In genomic region chr7:44446070-44446855, GRCm38 (mm10) we compare ENCODE assay signal across 13 mouse cellular contexts. TPM values are rescaled to one million over a fixed set of nuclear protein-coding genes. Genes with fewer than 3 reads are reported as not detected.
DNase-seq lines count a peak whose midpoint lies in the region; ATAC-seq and TF ChIP-seq lines count a peak whose summit lies in the region.
"Had no signal": no experiment of that assay in that cellular context is flagged by ENCODE, and none has a peak within 500 bp of the region (broad histone marks: within the 10 kb centered on the region; RNA-seq: fewer than 3 reads in every experiment).

No protein-coding gene starts in this region.

- ATAC-seq in midbrain, embryonic 16.5 days = no peak

- DNase-seq in gastrocnemius, adult 2 months = no peak
- DNase-seq in gastrocnemius, postnatal 36 days = no peak
- no peak for DNase-seq in layer of hippocampus, adult 2 months (ENCODE audit: low spot score in 2 of 2)
- no peak for DNase-seq in layer of hippocampus, postnatal 25 days (ENCODE audit: extremely low spot score in 1 of 2, low spot score in 1 of 2)
- peak; percentile 71 to 78 for DNase-seq in cerebellum, postnatal 36 days
- no peak for DNase-seq in adrenal gland, adult 2 months
- DNase-seq in limb, embryonic 10.5 days (ENCODE audit: low spot score) = no peak
- DNase-seq: kidney, postnatal 4 days had no signal

- H3K27me3 ChIP-seq in midbrain, embryonic 16.5 days (ENCODE audit: control insufficient read depth, insufficient read depth, low read depth, low read length) = no peaks in the 10 kb centered on the region
- H3K27me3 ChIP-seq in limb, embryonic 10.5 days (ENCODE audit: low read depth, poor library complexity, severe bottlenecking) = peaks cover 88% of the 10 kb centered on the region

- H3K4me2 ChIP-seq in midbrain, embryonic 16.5 days (ENCODE audit: low read length) = peak overlapping the region; percentile 99
- H3K4me2 ChIP-seq: limb, embryonic 13.5 days; stomach, embryonic 15.5 days had no signal

- peaks cover 38% of the 10 kb centered on the region for H3K36me3 ChIP-seq in midbrain, embryonic 16.5 days (ENCODE audit: control insufficient read depth, insufficient read depth, low read length)
- no peaks in the 10 kb centered on the region for H3K36me3 ChIP-seq in limb, embryonic 10.5 days
- H3K36me3 ChIP-seq: limb, embryonic 13.5 days; stomach, embryonic 15.5 days had no signal

- no peaks in the 10 kb centered on the region for H3K9me3 ChIP-seq in midbrain, embryonic 16.5 days (replicated peaks; ENCODE audit: control insufficient read depth, low read length, poor library complexity, severe bottlenecking)
- no peaks in the 10 kb centered on the region for H3K9me3 ChIP-seq in limb, embryonic 10.5 days (replicated peaks)
- H3K9me3 ChIP-seq: limb, embryonic 13.5 days; megakaryocyte, embryonic 14.5 days; stomach, embryonic 15.5 days had no signal

- peak; percentile 30; the same call in 1 of the 2 replicates for TF ChIP-seq CTCF in gastrocnemius, adult 2 months (IDR thresholded peaks at IDR 0.05)
- peak; percentile 36 for TF ChIP-seq CTCF in layer of hippocampus, adult 2 months (conservative IDR thresholded peaks at IDR 0.05)

- 38% methylated on average over 12 of the region's 12 CpGs for WGBS in midbrain, embryonic 16.5 days
- WGBS in limb, embryonic 10.5 days = 49% methylated on average over 12 of the region's 12 CpGs

- H3K4me1 ChIP-seq in midbrain, embryonic 16.5 days (ENCODE audit: control insufficient read depth, insufficient read depth, low read length) = peaks cover 61% of the 10 kb centered on the region
- H3K4me1 ChIP-seq in limb, embryonic 10.5 days = peaks cover 35% of the 10 kb centered on the region
- H3K4me1 ChIP-seq: stomach, embryonic 15.5 days had no signal

- H3K27ac ChIP-seq in gastrocnemius, adult 2 months = no peak overlapping the region
- H3K27ac ChIP-seq in layer of hippocampus, adult 2 months = peak overlapping the region; percentile 99
- H3K27ac ChIP-seq in midbrain, embryonic 16.5 days (ENCODE audit: low read length) = no peak overlapping the region; the same call in 1 of the 2 replicates
- no peak overlapping the region for H3K27ac ChIP-seq in limb, embryonic 10.5 days
- H3K27ac ChIP-seq: limb, embryonic 13.5 days; stomach, embryonic 15.5 days had no signal

- H3K9ac ChIP-seq in midbrain, embryonic 16.5 days (ENCODE audit: low read depth, low read length) = peak overlapping the region; percentile 12; the same call in 1 of the 2 replicates
- H3K9ac ChIP-seq: limb, embryonic 13.5 days; stomach, embryonic 15.5 days had no signal

- intact Hi-C loops in gastrocnemius, adult 2 months (cut with DNase I) = no loop called here
- intact Hi-C loops in gastrocnemius, postnatal 36 days (cut with DNase I) = no loop called here

- no peak overlapping the region for H3K4me3 ChIP-seq in gastrocnemius, adult 2 months
- H3K4me3 ChIP-seq in layer of hippocampus, adult 2 months = peak overlapping the region; percentile 12
- H3K4me3 ChIP-seq in midbrain, embryonic 16.5 days (ENCODE audit: low read depth, low read length) = no peak overlapping the region
- H3K4me3 ChIP-seq in limb, embryonic 10.5 days = no peak overlapping the region
- H3K4me3 ChIP-seq: limb, embryonic 13.5 days; megakaryocyte, embryonic 14.5 days; stomach, embryonic 15.5 days had no signal

RNA-seq across cellular contexts. Expression of gene Lrrc4b, which starts 17.4 kb away (rescaled TPM):
- not detected for total RNA-seq in gastrocnemius, adult 2 months (2021)
- total RNA-seq in gastrocnemius, postnatal 36 days (2021) = under 1 TPM in 1 of 2 experiments, not detected in 1; 0.20 TPM
- total RNA-seq in layer of hippocampus, adult 2 months (2021) = 100 to 1,000 TPM; 318 to 334 TPM
- 100 to 1,000 TPM; 322 to 333 TPM for total RNA-seq in layer of hippocampus, postnatal 25 days (2021)
- 14.3 and 15.9 TPM in 2 replicates for polyA plus RNA-seq in midbrain, embryonic 16.5 days (2015; fragmentation: Nextera tagmentation; extraction: Ambion mirVana)
- 1 to 10 TPM; 5.1 to 8.5 TPM for total RNA-seq in adrenal gland, adult 2 months (2021)
- polyA plus RNA-seq in adrenal gland, adult 2 months (2012; rRNA removed) = 10.3 and 16.3 TPM in 2 replicates
- 0.06 and 0.21 TPM in 2 replicates for polyA plus RNA-seq in limb, embryonic 10.5 days (2016; fragmentation: Nextera tagmentation; extraction: Ambion mirVana)
- polyA plus RNA-seq: C2C12 had no signal

RNA-seq across cellular contexts. Expression of gene Aspdh, which starts 18.9 kb away (rescaled TPM):
- total RNA-seq in gastrocnemius, adult 2 months (2021) = not detected
- total RNA-seq in gastrocnemius, postnatal 36 days (2021) = not detected
- total RNA-seq in layer of hippocampus, adult 2 months (2021) = 10 to 100 TPM; 12.2 to 18.1 TPM
- total RNA-seq in layer of hippocampus, postnatal 25 days (2021) = 10 to 100 TPM; 10.9 to 13.2 TPM
- polyA plus RNA-seq in midbrain, embryonic 16.5 days (2015; fragmentation: Nextera tagmentation; extraction: Ambion mirVana) = 3.9 and 4.2 TPM in 2 replicates
- under 1 TPM in 1 of 2 experiments, not detected in 1; 0.75 TPM for total RNA-seq in adrenal gland, adult 2 months (2021)
- 0.91 and 2.4 TPM in 2 replicates for polyA plus RNA-seq in adrenal gland, adult 2 months (2012; rRNA removed)
- polyA plus RNA-seq in limb, embryonic 10.5 days (2016; fragmentation: Nextera tagmentation; extraction: Ambion mirVana) = not detected in 2 replicates
- polyA plus RNA-seq: C2C12 had no signal

RNA-seq across cellular contexts. Expression of gene Josd2, which starts 21.5 kb away (rescaled TPM):
- total RNA-seq in gastrocnemius, adult 2 months (2021) = 10 to 100 TPM; 51.0 to 57.0 TPM
- total RNA-seq in gastrocnemius, postnatal 36 days (2021) = 10 to 100 TPM; 48.7 to 49.2 TPM
- 10 to 100 TPM; 91.3 to 92.0 TPM for total RNA-seq in layer of hippocampus, adult 2 months (2021)
- total RNA-seq in layer of hippocampus, postnatal 25 days (2021) = 100 to 1,000 TPM; 102 to 107 TPM
- polyA plus RNA-seq in midbrain, embryonic 16.5 days (2015; fragmentation: Nextera tagmentation; extraction: Ambion mirVana) = 39.5 and 39.6 TPM in 2 replicates
- 10 to 100 TPM; 51.2 to 61.7 TPM for total RNA-seq in adrenal gland, adult 2 months (2021)
- 171 and 179 TPM in 2 replicates for polyA plus RNA-seq in adrenal gland, adult 2 months (2012; rRNA removed)
- 72.6 and 73.3 TPM in 2 replicates for polyA plus RNA-seq in limb, embryonic 10.5 days (2016; fragmentation: Nextera tagmentation; extraction: Ambion mirVana)

RNA-seq across cellular contexts. Expression of gene Emc10, which starts 50.1 kb away (rescaled TPM):
- 10 to 100 TPM; 43.6 to 52.2 TPM for total RNA-seq in gastrocnemius, adult 2 months (2021)
- 10 to 100 TPM; 42.4 to 43.5 TPM for total RNA-seq in gastrocnemius, postnatal 36 days (2021)
- total RNA-seq in layer of hippocampus, adult 2 months (2021) = 100 to 1,000 TPM; 210 to 220 TPM
- 100 to 1,000 TPM; 207 to 212 TPM for total RNA-seq in layer of hippocampus, postnatal 25 days (2021)
- polyA plus RNA-seq in midbrain, embryonic 16.5 days (2015; fragmentation: Nextera tagmentation; extraction: Ambion mirVana) = 121 and 137 TPM in 2 replicates
- 100 to 1,000 TPM in 1 of 2 experiments, 10 to 100 TPM in 1; 77.9 to 101 TPM for total RNA-seq in adrenal gland, adult 2 months (2021)
- polyA plus RNA-seq in adrenal gland, adult 2 months (2012; rRNA removed) = 516 and 555 TPM in 2 replicates
- 78.6 and 91.4 TPM in 2 replicates for polyA plus RNA-seq in limb, embryonic 10.5 days (2016; fragmentation: Nextera tagmentation; extraction: Ambion mirVana)

RNA-seq across cellular contexts. Expression of gene Fam71e1, which starts 50.1 kb away (rescaled TPM):
- 1 to 10 TPM; 2.4 to 5.5 TPM for total RNA-seq in gastrocnemius, adult 2 months (2021)
- 1 to 10 TPM; 3.9 to 4.4 TPM for total RNA-seq in gastrocnemius, postnatal 36 days (2021)
- 10 to 100 TPM; 19.3 to 23.4 TPM for total RNA-seq in layer of hippocampus, adult 2 months (2021)
- 10 to 100 TPM; 18.6 to 22.8 TPM for total RNA-seq in layer of hippocampus, postnatal 25 days (2021)
- polyA plus RNA-seq in midbrain, embryonic 16.5 days (2015; fragmentation: Nextera tagmentation; extraction: Ambion mirVana) = 24.2 and 29.8 TPM in 2 replicates
- total RNA-seq in adrenal gland, adult 2 months (2021) = 1 to 10 TPM; 8.3 to 9.1 TPM
- 28.6 and 30.9 TPM in 2 replicates for polyA plus RNA-seq in adrenal gland, adult 2 months (2012; rRNA removed)
- 10.6 and 16.5 TPM in 2 replicates for polyA plus RNA-seq in limb, embryonic 10.5 days (2016; fragmentation: Nextera tagmentation; extraction: Ambion mirVana)

Comparison
In these comparisons a context has a peak if more than half of its experiments do, and no peak if none do; other contexts are left out.
1. DNase-seq: peak in cerebellum, postnatal 36 days (2 of 2); none in gastrocnemius, adult 2 months (single experiment), gastrocnemius, postnatal 36 days (0 of 2), layer of hippocampus, adult 2 months (0 of 2), layer of hippocampus, postnatal 25 days (0 of 2), adrenal gland, adult 2 months (single experiment) and limb, embryonic 10.5 days (single experiment).
2. RNA of gene Lrrc4b, which starts 17.4 kb away (total RNA-seq): 318 to 334 TPM in layer of hippocampus, adult 2 months and 322 to 333 TPM in layer of hippocampus, postnatal 25 days; 5.1 to 8.5 TPM in adrenal gland, adult 2 months, 0.20 TPM in gastrocnemius, postnatal 36 days and not detected in gastrocnemius, adult 2 months; every median in the first group is over 10 times any median in the second.
3. RNA of gene Aspdh, which starts 18.9 kb away (total RNA-seq): 12.2 to 18.1 TPM in layer of hippocampus, adult 2 months and 10.9 to 13.2 TPM in layer of hippocampus, postnatal 25 days; 0.75 TPM in adrenal gland, adult 2 months, not detected in gastrocnemius, adult 2 months and not detected in gastrocnemius, postnatal 36 days; every median in the first group is over 4 times any median in the second.